Mouse (Mus musculus) urinary bladder, adult 2 months (tissue): Measurements from ENCODE around the gene Rufy2. TPM values are rescaled to one million over a fixed set of nuclear protein-coding genes. Genes with fewer than 3 reads are reported as not detected.

Experiments used
- DNase-seq: peaks from one replicate; pipeline ENCODE4 v3.0.0; 2022; ENCODE audit warnings: low spot score
- polyA plus RNA-seq: library from polyadenylated mRNA; depleted of rRNA; stranded (reverse); fragments of >200 nt; gene quantifications from 2 replicates; pipeline ENCODE4 v1.2.3, GENCODE M21; 2012

The Rufy2 gene
- polyA plus RNA-seq, 1 experiment = 10.9 TPM

GRCm38 (mm10) chr10:63014168-63014567, 34.1 kb downstream of the Rufy2 start:
- no peak for DNase-seq

DNA sequence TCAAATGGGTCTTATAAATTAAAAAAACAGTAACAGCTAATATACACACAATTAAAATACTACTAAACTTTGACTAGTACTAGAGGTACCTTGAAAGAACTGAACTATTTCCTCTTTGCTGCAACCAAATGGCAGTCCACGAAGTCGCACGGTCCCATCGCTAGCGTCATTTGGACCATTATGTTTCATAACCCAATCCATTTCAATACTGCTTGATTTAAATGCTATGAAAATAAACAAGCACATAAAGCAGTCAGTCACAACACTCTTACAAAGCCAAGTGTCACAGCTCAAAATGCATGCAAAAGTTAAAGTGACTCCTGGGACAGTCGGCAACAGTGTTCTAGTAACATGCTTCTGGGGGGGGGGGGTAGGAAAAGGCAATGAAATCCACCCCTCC, 39.3 kb downstream of the Rufy2 start:
- DNase-seq = no peak

DNA sequence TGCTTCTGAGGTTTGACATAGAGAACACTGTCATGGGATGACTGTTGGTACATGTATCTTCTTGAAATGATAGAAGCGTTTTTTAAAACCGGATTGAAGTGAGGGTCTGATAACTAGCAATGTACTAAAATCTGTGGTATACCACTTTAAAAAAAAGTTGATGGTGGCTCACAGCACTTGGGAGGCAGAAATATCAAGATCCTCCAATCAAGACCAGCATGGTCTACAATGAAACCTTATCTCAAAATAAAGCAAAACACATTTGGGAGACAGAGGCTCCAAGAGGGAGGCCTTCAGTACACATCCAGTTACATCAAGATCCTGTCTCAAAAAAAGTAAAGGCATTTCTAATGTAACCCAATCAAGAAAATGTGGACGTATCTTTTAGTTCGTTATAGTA, 41.7 kb downstream of the Rufy2 start:
- DNase-seq = no peak

DNA sequence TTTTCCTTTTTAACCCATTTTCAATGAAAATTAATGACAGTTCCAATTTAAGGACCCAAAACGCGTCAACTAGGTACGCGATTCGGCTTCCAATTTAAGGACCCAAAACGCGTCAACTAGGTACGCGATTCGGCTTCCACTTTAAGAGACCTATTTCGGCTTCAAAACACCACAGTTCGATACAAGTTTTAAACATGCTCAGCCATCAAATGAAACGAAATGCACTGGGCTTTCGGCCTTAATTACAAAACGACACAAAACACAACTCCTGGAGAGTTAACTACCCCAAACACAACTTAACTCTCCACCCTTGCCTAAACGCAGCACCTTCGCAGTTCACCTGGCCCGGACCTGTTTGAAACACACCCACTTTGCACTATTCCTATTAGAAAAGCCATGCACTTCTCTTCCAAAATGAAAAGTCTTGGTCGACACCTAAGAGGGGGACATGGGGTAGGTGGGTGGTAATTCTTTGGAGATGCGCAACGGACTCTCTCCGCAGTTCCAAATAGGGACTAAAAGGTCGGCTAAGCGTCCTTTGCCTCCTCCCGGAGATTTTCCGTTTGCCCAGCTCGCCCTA, 42.6 kb downstream of the Rufy2 start:
- no peak for DNase-seq

DNA sequence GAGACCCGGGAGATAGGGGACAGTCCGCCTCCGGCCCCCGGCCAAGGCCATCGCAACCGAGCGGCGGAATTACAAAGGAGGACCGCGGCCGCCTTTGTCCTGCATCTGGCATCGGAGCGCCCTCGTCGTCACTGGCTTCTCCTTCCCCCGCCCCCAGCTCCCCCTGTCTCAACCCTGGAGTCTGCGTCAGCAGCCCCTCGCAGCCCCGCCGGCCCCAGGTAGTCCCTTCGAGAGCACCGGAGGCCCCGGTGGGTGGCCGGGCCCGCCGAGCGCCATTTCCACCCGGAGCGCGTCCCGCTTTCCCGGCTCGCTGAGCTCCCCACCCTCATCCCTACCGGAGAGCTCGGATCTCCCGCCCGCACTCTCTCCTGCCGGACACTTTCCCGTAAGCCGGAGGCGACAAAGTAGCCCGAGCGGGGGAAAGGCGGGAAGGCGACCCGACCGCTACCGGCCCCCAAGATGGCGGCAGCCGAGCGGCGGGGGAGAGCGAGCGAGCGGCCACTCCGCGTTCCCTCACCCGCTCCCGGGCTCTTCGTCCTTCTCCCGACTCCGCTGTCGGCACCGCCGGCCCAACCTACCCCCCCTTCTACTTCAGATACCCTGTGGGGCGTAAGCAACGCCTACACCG, 43.2 kb downstream of the Rufy2 start:
- DNase-seq = peak; percentile 68

DNA sequence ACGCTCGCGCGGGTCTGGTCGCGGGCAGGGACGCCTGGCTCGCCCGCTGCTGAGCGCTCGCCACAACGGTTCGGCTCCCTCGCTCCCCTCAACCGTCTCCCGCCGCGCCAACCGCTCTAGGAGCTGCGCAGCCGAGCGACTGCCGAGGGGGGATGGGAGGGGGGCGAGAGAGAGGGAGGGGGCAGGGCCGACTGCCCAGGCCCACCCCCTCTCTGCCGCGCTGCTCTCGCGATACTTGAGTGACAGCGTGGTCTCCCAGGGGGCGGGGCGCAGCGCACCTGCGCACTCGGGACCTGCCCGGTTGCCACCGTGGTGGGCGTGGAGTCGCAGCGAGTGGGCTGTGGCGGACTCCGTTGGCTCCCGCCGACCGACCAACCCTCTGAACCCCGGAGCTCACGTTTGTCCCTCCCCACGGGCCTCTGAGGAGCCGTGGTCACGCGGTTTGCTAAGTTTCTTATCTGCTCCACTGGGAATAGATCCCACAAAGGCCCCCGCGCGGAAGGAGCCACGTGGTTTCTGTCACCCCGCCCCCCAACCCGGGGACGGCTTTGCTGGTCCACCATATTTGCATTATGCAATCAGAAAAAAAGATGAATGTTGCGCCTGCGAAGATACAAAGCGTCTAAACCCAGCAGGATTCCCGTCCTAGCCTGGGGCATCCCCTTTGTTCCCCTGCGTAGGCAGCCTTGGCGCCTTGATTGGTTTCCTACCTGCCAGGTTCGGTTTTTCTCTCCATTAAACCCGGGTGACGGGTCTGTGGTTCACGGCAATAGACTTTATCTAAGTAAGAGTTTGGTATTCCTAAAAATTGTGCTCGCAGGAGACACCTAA, 43.9 kb downstream of the Rufy2 start, which contains the start of the genes Hnrnph3 and Pbld2:
Gene Hnrnph3 (minus strand): TSS at position 469 of the 831 bp plus-strand sequence.
Gene Pbld2 (plus strand): TSS at position 567 of the 831 bp plus-strand sequence.
- peak; percentile 99 for DNase-seq

DNA sequence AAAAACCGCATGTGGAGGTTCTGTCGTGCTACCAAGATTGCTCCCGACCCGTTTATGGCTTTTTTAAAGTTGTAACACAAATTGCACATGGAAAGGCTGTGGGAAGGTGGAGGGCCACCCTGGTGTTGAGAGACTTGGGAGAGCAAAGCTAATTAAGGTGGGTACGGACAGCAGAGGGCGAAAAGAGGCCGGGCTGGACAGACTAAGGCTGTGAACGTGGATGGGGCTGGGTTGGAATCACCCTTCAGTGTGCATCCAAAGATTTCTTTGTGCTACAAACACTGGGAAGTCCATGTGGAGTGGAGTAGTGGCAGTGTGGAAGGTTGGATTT, 44.5 kb downstream of the Rufy2 start:
- no peak for DNase-seq

DNA sequence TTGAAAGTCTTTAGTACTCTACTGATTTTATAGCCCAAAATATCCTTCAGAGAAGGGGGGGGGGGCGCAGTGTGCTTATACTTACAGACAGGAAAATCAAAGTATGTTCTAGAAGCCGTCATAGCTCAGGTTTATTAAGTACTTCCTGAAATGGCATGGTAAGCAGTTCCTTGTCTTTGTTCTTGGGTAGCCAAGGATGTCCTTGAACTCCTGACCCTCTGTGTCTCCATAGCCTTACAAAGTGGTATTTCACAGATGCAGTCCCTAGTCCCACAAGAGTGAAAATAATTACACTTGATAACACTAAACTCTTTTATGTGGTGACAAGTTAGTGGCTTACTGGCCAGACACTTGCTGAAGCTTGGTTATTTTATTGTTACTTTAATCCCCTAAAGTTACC, 45.0 kb downstream of the Rufy2 start:
- no peak for DNase-seq

DNA sequence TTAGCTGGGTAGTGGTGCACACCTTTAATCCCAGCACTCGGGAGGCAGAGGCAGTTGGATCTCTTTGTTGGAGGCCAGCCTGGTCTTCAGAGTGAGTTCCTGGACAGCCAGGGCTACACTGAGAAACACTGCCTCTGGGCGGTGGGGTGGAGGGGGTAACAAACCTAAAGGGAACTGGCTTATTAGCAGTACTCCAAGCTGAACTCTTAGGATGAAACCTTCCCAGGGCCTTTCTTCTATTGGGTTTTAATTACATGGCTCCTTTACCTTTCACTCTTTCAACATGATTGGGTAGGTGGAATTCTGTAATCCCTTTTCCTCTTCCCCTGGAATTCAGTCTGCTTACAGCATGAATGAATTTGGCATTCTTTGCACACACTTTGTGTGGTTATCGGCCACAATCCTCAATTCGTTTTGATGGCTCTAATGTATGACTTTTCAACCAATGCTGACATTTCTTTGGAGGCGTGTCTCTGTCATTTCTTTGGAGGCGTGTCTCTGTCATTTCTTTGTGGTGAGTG, 45.5 kb downstream of the Rufy2 start:
- DNase-seq = no peak

DNA sequence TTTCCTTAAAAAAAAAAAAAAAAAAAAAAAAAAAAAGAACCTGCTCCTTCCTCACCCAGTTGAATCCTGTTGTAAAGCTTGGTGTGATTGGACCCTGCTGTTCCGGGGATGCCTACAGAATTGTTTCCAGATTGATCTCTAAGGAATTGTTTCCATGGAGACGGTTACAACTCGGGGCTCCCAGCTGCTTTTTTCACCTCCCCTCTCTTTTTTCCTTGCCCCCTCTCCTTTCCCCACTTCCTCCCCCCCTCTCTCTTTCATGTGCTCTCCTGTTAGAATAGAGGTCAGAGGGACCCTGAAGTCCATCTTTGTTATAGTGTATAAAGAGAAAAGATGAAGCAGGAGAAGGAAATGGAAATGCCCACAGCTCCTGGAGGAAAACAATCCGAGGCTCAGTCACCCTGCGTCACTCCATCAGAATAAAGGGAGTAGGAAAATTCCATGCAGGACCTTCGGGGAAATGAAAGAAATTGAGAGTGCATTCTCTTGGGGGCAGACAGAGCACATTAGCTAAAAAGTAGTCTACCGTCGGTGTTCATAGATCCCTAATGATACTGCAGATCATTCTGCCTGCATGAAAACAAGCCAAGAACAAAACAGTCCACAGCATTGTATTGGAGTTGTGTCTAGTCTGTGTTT, 46.3 kb downstream of the Rufy2 start:
- DNase-seq = no peak

DNA sequence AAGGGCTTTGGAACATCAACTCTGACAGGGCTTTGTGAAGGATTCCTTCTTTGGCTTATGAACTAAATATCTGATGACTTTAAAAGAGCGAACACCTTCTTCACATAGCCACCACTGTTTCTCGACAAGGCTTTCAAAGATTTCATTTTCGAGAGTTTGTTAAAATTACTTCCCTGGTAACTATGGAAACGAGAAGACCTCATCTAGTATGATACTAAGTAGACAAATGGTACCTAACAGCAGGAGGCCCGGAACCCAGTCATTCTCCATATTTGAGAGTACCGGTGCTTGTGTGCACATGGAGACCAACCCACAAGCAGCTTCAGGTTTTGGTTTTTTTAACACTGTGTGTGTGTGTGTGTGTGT, 46.8 kb downstream of the Rufy2 start:
- no peak for DNase-seq

DNA sequence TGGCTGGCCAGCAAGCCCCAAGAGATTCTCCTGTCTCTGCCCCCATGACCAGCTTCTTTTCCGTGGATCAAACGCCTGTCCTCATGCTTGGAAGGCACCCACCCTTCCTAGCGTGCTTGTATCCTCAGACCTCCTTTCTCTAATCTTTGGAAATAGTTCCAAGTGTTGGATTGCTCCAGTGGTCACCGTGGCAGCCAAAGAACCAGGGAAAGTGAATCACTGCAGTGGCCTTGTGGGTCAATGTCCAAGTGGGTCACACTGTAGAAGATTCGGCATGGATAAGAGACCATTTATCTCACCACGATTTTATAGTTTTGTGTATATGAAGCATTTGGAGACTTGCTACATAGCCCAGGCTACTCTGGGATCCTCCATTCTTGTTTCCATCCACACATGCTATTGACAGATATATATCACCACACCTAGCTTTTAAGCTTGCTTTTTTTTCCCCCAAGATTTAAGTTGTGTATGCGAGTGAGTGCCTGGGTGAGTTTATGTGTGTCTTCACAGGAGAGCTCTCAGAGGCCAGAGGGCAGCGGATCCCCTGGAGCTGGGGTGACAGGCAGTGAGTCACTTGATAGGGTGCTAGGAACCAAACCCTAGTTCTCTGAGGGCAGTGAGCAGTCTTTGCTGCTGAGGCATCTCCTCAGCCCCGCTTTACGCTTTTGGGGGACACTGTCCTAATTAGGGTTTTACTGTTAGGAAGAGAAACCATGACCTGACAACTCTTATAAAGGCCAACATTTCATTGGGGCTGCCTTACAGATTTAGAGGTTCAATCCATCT, 47.5 kb downstream of the Rufy2 start:
- DNase-seq = no peak

GRCm38 (mm10) chr10:63028396-63028795, 48.4 kb downstream of the Rufy2 start:
- DNase-seq = no peak

DNA sequence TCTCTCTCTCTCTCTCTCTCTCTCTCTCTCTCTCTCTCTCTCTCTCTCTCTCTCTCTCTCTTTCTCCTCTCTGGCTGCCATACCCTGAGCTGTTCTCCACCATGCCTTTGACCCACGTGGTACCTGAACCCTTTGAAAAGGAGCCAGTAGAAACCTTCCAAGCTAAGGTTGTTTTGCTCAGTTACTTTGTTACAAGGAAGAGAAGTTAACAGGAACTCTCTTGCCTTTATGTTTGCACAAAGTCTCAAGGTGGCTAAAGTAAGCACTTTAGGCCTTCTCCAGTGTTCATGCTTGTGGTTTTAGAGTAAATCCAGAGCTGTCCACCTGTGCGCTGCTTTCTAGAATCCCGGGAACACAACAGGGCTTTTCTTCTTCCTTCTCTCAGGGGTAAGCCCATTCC, 52.2 kb downstream of the Rufy2 start:
- no peak for DNase-seq

- DNase-seq = no peak
Measured at GRCm38 (mm10) chr10:63032956-63033355, 52.9 kb downstream of the Rufy2 start.

DNA sequence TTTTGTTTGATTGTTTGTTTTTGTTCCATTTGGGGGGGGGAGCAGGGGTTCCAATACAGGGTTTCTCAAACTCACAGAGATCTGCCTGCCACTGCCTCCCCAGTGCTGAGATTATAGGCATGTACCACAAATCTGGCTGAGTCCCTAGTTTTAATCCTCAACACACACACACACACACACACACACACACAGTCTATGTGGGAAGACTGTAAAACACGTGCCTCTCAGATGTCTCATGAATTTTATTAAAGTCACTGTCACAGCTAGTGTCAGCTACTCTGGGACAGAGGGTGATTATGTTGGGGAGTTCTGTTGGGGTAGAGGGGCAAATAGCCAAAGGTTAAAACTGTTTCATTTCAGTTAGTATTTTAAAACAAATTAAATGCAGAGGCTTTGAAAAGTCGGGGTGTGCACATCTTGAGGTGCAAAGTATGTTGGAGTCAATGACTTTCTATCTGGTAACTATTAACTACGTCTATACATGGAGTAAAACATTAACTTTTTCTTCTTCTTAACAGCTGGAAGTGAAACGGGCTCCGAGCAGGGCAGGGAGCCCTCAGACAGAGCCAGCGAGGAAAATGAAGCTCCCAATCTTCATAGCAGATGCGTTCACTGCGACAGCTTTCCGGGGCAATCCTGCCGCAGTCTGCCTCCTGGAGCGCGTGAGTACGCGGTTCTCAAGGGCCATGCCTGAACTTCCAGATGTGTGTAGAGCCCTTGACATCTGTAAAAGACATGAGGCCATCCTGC, 58.7 kb downstream of the Rufy2 start:
- no peak for DNase-seq

DNA sequence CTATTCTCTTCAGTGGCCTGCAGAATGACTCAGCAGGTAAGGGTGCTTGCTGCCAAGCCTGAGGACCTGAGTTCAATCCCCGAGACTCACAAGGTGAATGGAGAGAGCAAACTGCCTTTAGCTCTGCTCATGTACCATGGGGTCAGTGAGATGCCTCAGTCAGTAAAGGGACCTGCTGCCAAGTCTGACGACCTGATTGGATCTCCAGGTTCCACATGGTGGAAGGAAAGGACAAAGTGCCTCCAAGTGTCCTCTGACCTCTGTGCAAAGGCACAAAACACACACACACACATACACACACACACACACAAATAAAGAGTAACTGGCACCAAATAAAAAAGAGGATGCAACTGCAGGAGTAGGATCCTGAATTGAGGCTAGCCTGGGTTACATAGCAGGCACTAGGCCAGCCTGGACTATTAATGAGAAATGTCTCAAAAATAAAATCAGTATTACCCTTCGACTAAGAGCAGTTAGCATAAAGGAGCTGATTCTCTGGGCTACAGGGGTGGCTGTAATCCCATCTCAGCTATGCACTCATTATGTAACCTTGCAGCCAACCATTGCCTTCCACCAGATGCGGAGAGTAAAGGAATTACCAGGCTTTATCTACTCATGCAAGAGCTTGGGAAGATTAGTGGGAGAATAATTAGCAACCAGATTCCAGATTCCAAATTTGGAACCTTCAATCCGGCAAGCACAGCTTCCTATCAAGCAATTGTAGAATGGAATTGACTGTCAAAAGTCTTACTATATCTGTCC, 60.0 kb downstream of the Rufy2 start:
- DNase-seq = no peak

GRCm38 (mm10) chr10:63043154-63043553, 63.1 kb downstream of the Rufy2 start:
- no peak for DNase-seq

DNA sequence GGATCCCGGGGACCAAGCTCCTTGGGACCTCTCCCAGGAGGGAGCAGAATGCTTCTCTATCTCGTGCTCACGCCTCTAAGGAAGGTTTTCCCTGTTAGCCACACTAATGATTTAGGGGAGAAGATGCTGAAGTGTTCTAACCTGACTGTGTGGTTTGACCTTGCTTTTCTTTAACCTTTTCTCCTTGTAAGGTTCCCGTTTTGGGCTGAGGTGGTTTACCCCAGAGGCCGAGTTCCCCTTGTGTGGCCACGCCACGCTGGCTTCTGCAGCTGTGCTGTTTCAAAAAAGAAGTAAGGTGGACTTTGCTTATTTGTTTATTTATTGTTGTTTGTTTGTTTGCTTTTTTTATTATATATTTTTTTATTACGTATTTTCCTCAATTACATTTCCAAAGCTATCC, 67.7 kb downstream of the Rufy2 start:
- no peak for DNase-seq

GRCm38 (mm10) chr10:63049106-63049505, 69.1 kb downstream of the Rufy2 start:
- no peak for DNase-seq
